Mouse (Mus musculus) stomach, postnatal 0 days (tissue): ENCODE measurements at regions not wholly inside any gene's neighbourhood (a gene's known extent, or its start where the extent isn't known, plus 50 kb on each side); places are given as distances from the start of the nearest gene placed in this dataset.

Experiments used
- ATAC-seq: fragments of 200-750 bp; cut with Nextera tagmentation; 2 replicates; pipeline ENCODE4 v1.8.0; 2017; ENCODE audit not compliant: low FRiP score, low TSS enrichment
- DNase-seq: peaks from one replicate; pipeline ENCODE4 v3.0.0-alpha.2; 2016; ENCODE audit warnings: low spot score
- H3K27ac ChIP-seq: fragments of 300-500 bp; sonication (generic); replicated peaks from 2 replicates; pipeline ENCODE4 v1.5.1; 2014; ENCODE audit warnings: mild to moderate bottlenecking, control low read depth
- H3K27me3 ChIP-seq: fragments of 300-500 bp; sonication (generic); 2 replicates; pipeline ENCODE4 v1.6.1; 2014; ENCODE audit warnings: low read length; ENCODE audit not compliant: control insufficient read depth, insufficient read depth
- H3K36me3 ChIP-seq: fragments of 300-500 bp; sonication (generic); 2 replicates; pipeline ENCODE4 v1.6.1; 2014; ENCODE audit warnings: low read length, mixed read lengths; ENCODE audit not compliant: control insufficient read depth, insufficient read depth
- H3K4me1 ChIP-seq: fragments of 300-500 bp; sonication (generic); replicated peaks from 2 replicates; pipeline ENCODE4 v1.6.1; 2014; ENCODE audit warnings: antibody characterized with exemption; ENCODE audit not compliant: control insufficient read depth, insufficient read depth
- H3K4me2 ChIP-seq: fragments of 300-500 bp; sonication (generic); replicated peaks from 2 replicates; pipeline ENCODE4 v1.6.1; 2014; ENCODE audit warnings: low read depth, mild to moderate bottlenecking, control low read depth, moderate library complexity
- H3K4me3 ChIP-seq: fragments of 300-500 bp; sonication (generic); 2 replicates; pipeline ENCODE4 v1.5.1; 2014; ENCODE audit warnings: low read depth, low read length, control low read depth
- H3K9ac ChIP-seq: fragments of 300-500 bp; sonication (generic); 2 replicates; pipeline ENCODE4 v1.6.1; 2014; ENCODE audit warnings: mild to moderate bottlenecking, low read length, control low read depth, mixed read lengths
- H3K9me3 ChIP-seq: fragments of 300-500 bp; sonication (generic); 2 replicates; pipeline ENCODE4 v1.6.1; 2016; ENCODE audit warnings: low read length; ENCODE audit not compliant: control insufficient read depth
- CTCF ChIP-seq: IDR thresholded peaks from 2 replicates; pipeline ENCODE4 v1.5.1; 2016; ENCODE audit warnings: antibody characterized with exemption, low read depth, mild to moderate bottlenecking, moderate library complexity
- EP300 ChIP-seq: optimal IDR thresholded peaks from 2 replicates; pipeline ENCODE3; 2016; ENCODE audit warnings: antibody characterized with exemption
- WGBS: fragments of 180-500 bp; shearing (Covaris S2); extraction: QIAGEN DNeasy Blood & Tissue Kit; methylation state at CpG from one replicate; pipeline ENCODE4 v1.1.7; 2014; 5-methylcytosine and 5-hydroxymethylcytosine counted together

DNA sequence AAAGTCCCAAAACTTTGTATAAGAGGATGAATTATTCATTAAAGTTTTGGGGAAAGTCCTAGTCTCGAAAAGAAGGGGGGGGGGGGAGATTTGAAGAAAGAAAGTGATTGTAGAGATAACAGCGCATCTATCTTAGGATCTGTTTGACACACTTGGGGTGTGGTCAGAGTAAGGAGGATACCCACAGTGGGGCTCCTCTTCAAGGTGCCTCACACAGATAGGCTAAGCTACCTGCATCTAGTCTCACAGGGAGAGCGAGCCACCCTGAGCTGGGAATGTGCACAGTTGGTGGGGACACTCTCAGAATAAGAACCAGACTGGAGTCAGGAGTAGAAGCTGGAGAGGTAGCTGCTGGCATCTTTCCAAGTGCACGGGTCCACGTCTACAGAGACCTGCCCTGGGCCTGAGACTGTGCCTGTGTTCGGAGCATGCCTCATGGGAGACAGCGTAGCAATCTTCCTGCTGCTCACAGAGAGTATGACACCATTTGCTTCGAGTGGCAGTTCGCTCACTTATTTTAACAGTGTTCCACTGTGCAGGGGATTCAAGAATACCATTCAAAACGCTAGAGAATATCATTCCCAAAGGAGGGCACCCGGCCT is 208.9 kb upstream of the Tcerg1l start:
- 75% methylated on average over 11 of the region's 11 CpGs for WGBS
- ATAC-seq (no peak), DNase-seq (no peak)

GRCm38 (mm10) chr7:138605923-138606322 is 208.4 kb upstream of the Tcerg1l start:
- Histone ChIP-seq H3K4me3 (no peak overlapping the region), H3K27me3 (no peaks in the 10 kb centered on the region), H3K9me3 (no peaks in the 10 kb centered on the region), H3K4me2 (no peak overlapping the region), H3K27ac (no peak overlapping the region), H3K36me3 (no peaks in the 10 kb centered on the region), H3K4me1 (no peaks in the 10 kb centered on the region), H3K9ac (no peak overlapping the region)
- ATAC-seq (no peak), DNase-seq (no peak)
- TF ChIP-seq CTCF (no peak), EP300 (no peak)

More for the DNA sequence above, 208.9 kb upstream of the Tcerg1l start:
- TF ChIP-seq CTCF (no peak), EP300 (no peak)
- no peak overlapping the region for H3K4me3 ChIP-seq
- no peak overlapping the region for H3K9ac ChIP-seq
- H3K36me3 ChIP-seq: no peaks in the 10 kb centered on the region
- no peaks in the 10 kb centered on the region for H3K4me1 ChIP-seq
- H3K27ac ChIP-seq: no peak overlapping the region
- no peak overlapping the region for H3K4me2 ChIP-seq
- no peaks in the 10 kb centered on the region for H3K27me3 ChIP-seq
- no peaks in the 10 kb centered on the region for H3K9me3 ChIP-seq

- no peak overlapping the region for H3K27ac ChIP-seq
- DNase-seq (no peak), ATAC-seq (no peak)
- no peaks in the 10 kb centered on the region for H3K4me1 ChIP-seq
- H3K27me3 ChIP-seq: no peaks in the 10 kb centered on the region
- no peak overlapping the region for H3K9ac ChIP-seq
- H3K36me3 ChIP-seq: no peaks in the 10 kb centered on the region
- 59% methylated on average over 4 of the region's 4 CpGs for WGBS
- no peak overlapping the region for H3K4me2 ChIP-seq
- no peak for TF ChIP-seq EP300
- TF ChIP-seq CTCF: no peak
- no peak overlapping the region for H3K4me3 ChIP-seq
- H3K9me3 ChIP-seq: no peaks in the 10 kb centered on the region
These were observed 204.2 kb upstream of the Tcerg1l start for GRCm38 (mm10) chr7:138601749-138602148.

GRCm38 (mm10) chr7:138593344-138593743 is 195.8 kb upstream of the Tcerg1l start:
- H3K9ac ChIP-seq: no peak overlapping the region
- H3K4me2 ChIP-seq: no peak overlapping the region
- H3K4me3 ChIP-seq: no peak overlapping the region
- ATAC-seq (no peak), DNase-seq (no peak)
- no peak for TF ChIP-seq CTCF
- TF ChIP-seq EP300: no peak
- no peaks in the 10 kb centered on the region for H3K27me3 ChIP-seq
- H3K4me1 ChIP-seq: no peaks in the 10 kb centered on the region
- H3K9me3 ChIP-seq: no peaks in the 10 kb centered on the region
- H3K36me3 ChIP-seq: no peaks in the 10 kb centered on the region
- WGBS: 81% methylated on average over 2 of the region's 2 CpGs
- no peak overlapping the region for H3K27ac ChIP-seq

DNA sequence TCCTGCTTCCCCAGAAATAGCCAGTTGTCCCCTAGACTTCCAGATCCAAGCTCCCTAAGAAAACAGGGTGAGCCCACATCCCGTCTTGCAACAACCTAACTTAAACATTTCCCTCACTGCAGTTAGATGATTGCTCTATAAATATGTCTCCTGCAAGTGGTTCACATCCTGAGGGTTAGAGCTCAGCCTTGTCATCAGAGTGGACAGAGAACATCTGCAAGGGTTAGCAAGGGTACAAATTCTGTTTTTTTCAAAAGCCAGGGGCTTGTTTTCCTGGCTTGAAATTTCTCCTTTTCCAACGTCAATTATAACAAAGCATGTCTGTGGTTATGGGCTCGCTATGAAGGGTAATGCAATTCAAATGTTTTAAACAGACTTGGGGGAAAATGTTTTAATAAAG is 169.8 kb upstream of the Tcerg1l start:
- H3K36me3 ChIP-seq: no peaks in the 10 kb centered on the region
- H3K27me3 ChIP-seq: no peaks in the 10 kb centered on the region
- no peak overlapping the region for H3K9ac ChIP-seq
- no peaks in the 10 kb centered on the region for H3K4me1 ChIP-seq
- H3K9me3 ChIP-seq: no peaks in the 10 kb centered on the region
- WGBS: 37% methylated on average over 3 of the region's 3 CpGs
- DNase-seq (no peak), ATAC-seq (no peak)
- TF ChIP-seq CTCF (no peak), EP300 (no peak)
- H3K4me3 ChIP-seq: no peak overlapping the region
- no peak overlapping the region for H3K27ac ChIP-seq
- no peak overlapping the region for H3K4me2 ChIP-seq

- no peak for ATAC-seq
- Histone ChIP-seq H3K9ac (no peak overlapping the region), H3K4me3 (no peak overlapping the region), H3K36me3 (no peaks in the 10 kb centered on the region), H3K4me2 (no peak overlapping the region), H3K27me3 (no peaks in the 10 kb centered on the region), H3K27ac (no peak overlapping the region), H3K4me1 (no peaks in the 10 kb centered on the region), H3K9me3 (no peaks in the 10 kb centered on the region)
- no peak for DNase-seq
- TF ChIP-seq CTCF (no peak), EP300 (no peak)
- WGBS: 59% methylated on average over 10 of the region's 10 CpGs
These were observed 154.1 kb upstream of the Tcerg1l start for GRCm38 (mm10) chr7:138551629-138552028.
